Mouse (Mus musculus) bone marrow, adult 2 months (tissue): Measurements from ENCODE around the gene Dcp1a.

Experiments
- CTCF ChIP-seq: fragments of 200-500 bp; IDR thresholded peaks from 2 replicates; pipeline ENCODE4 v1.5.1; 2011; ENCODE audit warnings: low read length, control low read depth; ENCODE audit not compliant: control insufficient read depth, insufficient read depth
- POLR2A ChIP-seq: fragments of 200-500 bp; IDR thresholded peaks from 2 replicates; pipeline ENCODE4 v1.6.1; 2011; ENCODE audit warnings: low read depth, mild to moderate bottlenecking, control low read depth, low read length, borderline replicate concordance; ENCODE audit not compliant: control insufficient read depth

DNA sequence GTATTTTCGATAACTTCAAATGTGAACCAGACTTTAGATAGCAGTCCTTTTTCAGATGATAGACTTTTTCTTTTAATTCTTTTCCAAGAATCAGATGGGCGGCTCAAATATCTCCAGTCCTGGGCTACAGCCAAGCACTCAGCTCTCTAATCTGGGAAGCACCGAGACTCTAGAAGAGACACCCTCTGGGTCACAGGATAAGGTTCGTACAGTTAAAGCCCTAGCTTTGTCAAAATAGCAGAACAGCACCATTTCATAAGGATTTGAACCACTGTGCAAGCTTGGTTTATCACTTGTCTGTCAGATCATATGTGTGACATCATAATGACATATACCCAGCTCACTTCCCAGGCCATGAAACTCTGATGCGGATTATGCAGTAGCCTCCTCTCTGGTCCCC, 33.6 kb downstream of the Dcp1a start:
- no peak for TF ChIP-seq CTCF
- no peak for TF ChIP-seq POLR2A
